In genomic region chr9:115364919-115365861, GRCm38 (mm10) we compare ENCODE assay signal across 11 mouse cellular contexts. TPM values are rescaled to one million over a fixed set of nuclear protein-coding genes. Genes with fewer than 3 reads are reported as not detected.
DNase-seq lines count a peak whose midpoint lies in the region; ATAC-seq and TF ChIP-seq lines count a peak whose summit lies in the region.
"Had no signal": no experiment of that assay in that cellular context is flagged by ENCODE, and none has a peak within 500 bp of the region (broad histone marks: within the 10 kb centered on the region; RNA-seq: fewer than 3 reads in every experiment).

No protein-coding gene starts in this region.

- ATAC-seq in liver, embryonic 12.5 days = no peak

- no peaks in the 10 kb centered on the region for H3K79me2 ChIP-seq in liver, adult 2 months (ENCODE audit: control insufficient read depth, insufficient read depth, low read length)

- TF ChIP-seq EP300 in ES-Bruce4 (IDR thresholded peaks at IDR 0.05; ENCODE audit: insufficient read depth, low read depth, low read length) = no peak

- no peak overlapping the region for H3K27ac ChIP-seq in liver, adult 2 months (replicated peaks; ENCODE audit: insufficient read depth, low read depth, low read length)
- no peak overlapping the region for H3K27ac ChIP-seq in liver, embryonic 12.5 days
- H3K27ac ChIP-seq in ES-Bruce4 (ENCODE audit: insufficient read depth, low read length) = no peak overlapping the region

- no peaks in the 10 kb centered on the region for H3K4me1 ChIP-seq in liver, adult 2 months (ENCODE audit: control insufficient read depth, insufficient read depth, low read length)
- H3K4me1 ChIP-seq in liver, embryonic 12.5 days = peaks cover 12% of the 10 kb centered on the region
- peaks cover 12% of the 10 kb centered on the region for H3K4me1 ChIP-seq in ES-Bruce4 (ENCODE audit: control insufficient read depth, insufficient read depth, low read length)

- H3K9ac ChIP-seq in liver, adult 2 months (ENCODE audit: low read depth, low read length) = no peak overlapping the region
- H3K9ac ChIP-seq in liver, embryonic 12.5 days = no peak overlapping the region
- H3K9ac ChIP-seq in ES-Bruce4 (ENCODE audit: low read depth, poor library complexity, severe bottlenecking) = no peak overlapping the region

- peak; percentile 4; the same call in 1 of the 2 replicates for TF ChIP-seq CTCF in liver, adult 2 months (IDR thresholded peaks at IDR 0.05; ENCODE audit: low read depth, low read length)
- peak; percentile 27 for TF ChIP-seq CTCF in ES-Bruce4 (IDR thresholded peaks at IDR 0.05; ENCODE audit: low read depth, low read length)

- H3K9me3 ChIP-seq in liver, embryonic 12.5 days (replicated peaks) = peaks cover 7% of the 10 kb centered on the region
- peaks cover 5% of the 10 kb centered on the region; the same call in 1 of the 2 replicates for H3K9me3 ChIP-seq in ES-Bruce4 (replicated peaks; ENCODE audit: control insufficient read depth, insufficient read depth, low read length, poor library complexity, severe bottlenecking)

- no peaks in the 10 kb centered on the region for H3K36me3 ChIP-seq in liver, adult 2 months (ENCODE audit: control insufficient read depth, insufficient read depth, low read length)
- no peaks in the 10 kb centered on the region for H3K36me3 ChIP-seq in liver, embryonic 12.5 days
- H3K36me3 ChIP-seq in ES-Bruce4 (ENCODE audit: control insufficient read depth, insufficient read depth, low read length, poor library complexity, severe bottlenecking) = no peaks in the 10 kb centered on the region

- H3K27me3 ChIP-seq in liver, adult 2 months (ENCODE audit: control insufficient read depth, insufficient read depth, low read length) = no peaks in the 10 kb centered on the region
- H3K27me3 ChIP-seq in liver, embryonic 12.5 days (replicated peaks) = no peaks in the 10 kb centered on the region
- H3K27me3 ChIP-seq in ES-Bruce4 (ENCODE audit: control insufficient read depth, insufficient read depth, low read length, poor library complexity, severe bottlenecking) = no peaks in the 10 kb centered on the region
- H3K27me3 ChIP-seq: megakaryocyte, embryonic 14.5 days had no signal

- no peak for TF ChIP-seq POLR2A in liver, adult 2 months (IDR thresholded peaks at IDR 0.05; ENCODE audit: extremely low read depth, insufficient read depth, low read length)
- no peak for TF ChIP-seq POLR2A in ES-Bruce4 (IDR thresholded peaks at IDR 0.05; ENCODE audit: insufficient read depth, low read length)

- no peak overlapping the region for H3K4me2 ChIP-seq in liver, embryonic 12.5 days

- DNase-seq in liver, adult 2 months (ENCODE audit: extremely low read depth, low read depth, low spot score) = no peak
- peak; percentile 4 for DNase-seq in c-Kit-positive CD71-positive TER-119-negative erythroid progenitor cells, embryonic 14.5 days (ENCODE audit: low read depth)
- DNase-seq in kidney, postnatal 4 days = peak; percentile 32 to 35
- no peak for DNase-seq in frontal cortex, postnatal 36 days (ENCODE audit: low spot score in 2 of 2)
- no peak for DNase-seq in embryo, embryonic 9.5 days (ENCODE audit: extremely low spot score)
- DNase-seq in cerebellum, postnatal 4 days (ENCODE audit: low spot score in 2 of 2) = no peak
- DNase-seq: adrenal gland, postnatal 36 days; gastrocnemius, postnatal 14 days had no signal

- WGBS in liver, adult 2 months = 92% methylated on average over 16 of the region's 16 CpGs
- 79% methylated on average over 16 of the region's 16 CpGs for WGBS in liver, embryonic 12.5 days (ENCODE audit: insufficient replicate concordance)

- no peak overlapping the region for H3K4me3 ChIP-seq in liver, adult 2 months (ENCODE audit: insufficient read depth, low read depth, low read length)
- no peak overlapping the region for H3K4me3 ChIP-seq in liver, embryonic 12.5 days
- H3K4me3 ChIP-seq in ES-Bruce4 (ENCODE audit: low read depth, low read length) = no peak overlapping the region
- H3K4me3 ChIP-seq: megakaryocyte, embryonic 14.5 days had no signal

RNA-seq across cellular contexts. Expression of gene Stt3b, which starts 55.0 kb away (rescaled TPM):
- 60.5 and 73.4 TPM in 2 replicates for total RNA-seq in liver, adult 2 months (2014; rRNA removed)
- 28.2 and 33.8 TPM in 2 replicates for polyA plus RNA-seq in liver, adult 2 months (2012; rRNA removed)
- 102 and 106 TPM in 2 replicates for polyA plus RNA-seq in liver, embryonic 12.5 days (2016; fragmentation: Nextera tagmentation; extraction: Ambion mirVana)
- 118 and 120 TPM in 2 replicates for polyA plus RNA-seq in ES-Bruce4 (2011; ENCODE audit: insufficient read depth, insufficient read length, low read depth, missing spikeins)

Comparison
In these comparisons a context has a peak if more than half of its experiments do, and no peak if none do; other contexts are left out.
1. DNase-seq: peak in c-Kit-positive CD71-positive TER-119-negative erythroid progenitor cells, embryonic 14.5 days (single experiment) and kidney, postnatal 4 days (2 of 2); none in liver, adult 2 months (single experiment), frontal cortex, postnatal 36 days (0 of 2), embryo, embryonic 9.5 days (single experiment) and cerebellum, postnatal 4 days (0 of 2).